Comparison of ENCODE assay signal across 19 mouse cellular contexts in genomic region chr9:27268493-27268892, GRCm38 (mm10). TPM values are rescaled to one million over a fixed set of nuclear protein-coding genes. Genes with fewer than 3 reads are reported as not detected.
A peak's percentile ranks its signal among the peaks of the same experiment; 100 is the strongest.
DNase-seq lines count a peak whose midpoint lies in the region; ATAC-seq and TF ChIP-seq lines count a peak whose summit lies in the region.
"Had no signal": no experiment of that assay in that cellular context is flagged by ENCODE, and none has a peak within 500 bp of the region (broad histone marks: within the 10 kb centered on the region; RNA-seq: fewer than 3 reads in every experiment).

No protein-coding gene starts in this region.

- ATAC-seq in midbrain, embryonic 13.5 days, result no peak
- ATAC-seq: CD4-positive, CD25-positive, alpha-beta regulatory T cell, adult 4 months; forebrain, embryonic 13.5 days; forebrain, embryonic 15.5 days; forebrain, postnatal 0 days had no signal

- no peak for TF ChIP-seq EP300 in CH12.LX (IDR thresholded peaks at IDR 0.05; ENCODE audit: low read length)

- no peak overlapping the region for H3K4me2 ChIP-seq in CH12.LX (ENCODE audit: insufficient read depth, low read depth, poor library complexity, severe bottlenecking)
- H3K4me2 ChIP-seq in midbrain, embryonic 13.5 days (replicated peaks), result no peak overlapping the region
- H3K4me2 ChIP-seq: embryonic facial prominence, embryonic 13.5 days; embryonic facial prominence, embryonic 15.5 days; forebrain, embryonic 13.5 days; forebrain, embryonic 15.5 days had no signal

- H3K79me2 ChIP-seq in CH12.LX (replicated peaks; ENCODE audit: control insufficient read depth, extremely low read depth, insufficient read depth, poor library complexity, severe bottlenecking), result no peaks in the 10 kb centered on the region

- dilution Hi-C loops in CH12.LX (cut with MboI; ENCODE audit: extremely low pct_ligation_motif_present, extremely low pct_unique_long_range_greater_than_20kb, low sequenced_read_pairs), result no loop called here

- TF ChIP-seq CTCF in CH12.LX (conservative IDR thresholded peaks at IDR 0.05 in 1 of 2, IDR thresholded peaks at IDR 0.05 in 1 of 2; ENCODE audit: low read depth in 2 of 2, low read length in 2 of 2), result no peak

- no peak overlapping the region for H3K27ac ChIP-seq in heart, embryonic 10.5 days
- H3K27ac ChIP-seq in CH12.LX (ENCODE audit: insufficient read depth, low read depth), result peak overlapping the region; percentile 84
- no peak overlapping the region for H3K27ac ChIP-seq in midbrain, embryonic 13.5 days
- H3K27ac ChIP-seq: embryonic facial prominence, embryonic 13.5 days; embryonic facial prominence, embryonic 15.5 days; forebrain, embryonic 13.5 days; forebrain, embryonic 15.5 days had no signal

- no peak for TF ChIP-seq RAD21 in CH12.LX (IDR thresholded peaks at IDR 0.05; ENCODE audit: low read depth, low read length)

- H3K4me3 ChIP-seq in heart, embryonic 10.5 days, result no peak overlapping the region
- H3K4me3 ChIP-seq in CH12.LX (replicated peaks in 1 of 3; ENCODE audit: low read depth in 2 of 3, low read length in 2 of 3, poor library complexity in 1 of 3), result peak overlapping the region in 1 of 3 experiments; percentile 1
- no peak overlapping the region for H3K4me3 ChIP-seq in midbrain, embryonic 13.5 days (replicated peaks)
- H3K4me3 ChIP-seq: embryonic facial prominence, embryonic 13.5 days; embryonic facial prominence, embryonic 15.5 days; forebrain, embryonic 13.5 days; forebrain, embryonic 15.5 days had no signal

- H3K36me3 ChIP-seq in heart, embryonic 10.5 days, result no peaks in the 10 kb centered on the region
- no peaks in the 10 kb centered on the region for H3K36me3 ChIP-seq in CH12.LX (replicated peaks in 1 of 2; ENCODE audit: control insufficient read depth in 1 of 2, insufficient read depth in 1 of 2, low read length in 1 of 2)
- no peaks in the 10 kb centered on the region for H3K36me3 ChIP-seq in midbrain, embryonic 13.5 days
- H3K36me3 ChIP-seq: embryonic facial prominence, embryonic 13.5 days; embryonic facial prominence, embryonic 15.5 days; forebrain, embryonic 15.5 days had no signal

- no peaks in the 10 kb centered on the region for H3K27me3 ChIP-seq in heart, embryonic 10.5 days (ENCODE audit: insufficient read depth, poor library complexity, severe bottlenecking)
- H3K27me3 ChIP-seq in CH12.LX (replicated peaks), result no peaks in the 10 kb centered on the region
- no peaks in the 10 kb centered on the region for H3K27me3 ChIP-seq in midbrain, embryonic 13.5 days
- H3K27me3 ChIP-seq: embryonic facial prominence, embryonic 13.5 days; embryonic facial prominence, embryonic 15.5 days; forebrain, embryonic 13.5 days; forebrain, embryonic 15.5 days had no signal

- in situ Hi-C loops in CH12.LX (cut with MboI; ENCODE audit: low pct_ligation_motif_present, low pct_unique_long_range_greater_than_20kb, low sequenced_read_pairs), result no loop called here

- intact Hi-C loops in left cerebral cortex, postnatal 25 days (cut with DNase I), result no loop called here

- DNase-seq in heart, embryonic 10.5 days (ENCODE audit: low spot score), result peak; percentile 59
- DNase-seq in heart, adult 8-10 months (ENCODE audit: low spot score), result no peak
- peak; percentile 40 for DNase-seq in CH12.LX (ENCODE audit: extremely low read depth)
- DNase-seq in left cerebral cortex, postnatal 25 days (ENCODE audit: low spot score in 2 of 2), result no peak
- DNase-seq: adrenal gland, adult 2 months; adrenal gland, postnatal 10 days; adrenal gland, postnatal 25 days; B cell, adult 2 months; cerebellum, adult 11 months; cerebellum, adult 18-20 months; embryo, embryonic 11 days; forebrain, postnatal 0 days had no signal

- 76% methylated on average over 4 of the region's 4 CpGs for WGBS in heart, embryonic 10.5 days
- WGBS in midbrain, embryonic 13.5 days, result 92% methylated on average over 4 of the region's 4 CpGs

- H3K9me3 ChIP-seq in heart, embryonic 10.5 days, result no peaks in the 10 kb centered on the region
- peaks cover 13% of the 10 kb centered on the region for H3K9me3 ChIP-seq in CH12.LX (replicated peaks; ENCODE audit: low read length)
- H3K9me3 ChIP-seq in midbrain, embryonic 13.5 days, result no peaks in the 10 kb centered on the region
- H3K9me3 ChIP-seq: embryonic facial prominence, embryonic 13.5 days; embryonic facial prominence, embryonic 15.5 days; forebrain, embryonic 15.5 days had no signal

- TF ChIP-seq POLR2A in CH12.LX (IDR thresholded peaks at IDR 0.05; ENCODE audit: low read depth, low read length), result no peak

- H3K9ac ChIP-seq in CH12.LX (ENCODE audit: insufficient read depth, low read depth), result no peak overlapping the region
- no peak overlapping the region for H3K9ac ChIP-seq in midbrain, embryonic 13.5 days (replicated peaks)
- H3K9ac ChIP-seq: embryonic facial prominence, embryonic 13.5 days; embryonic facial prominence, embryonic 15.5 days; forebrain, embryonic 13.5 days; forebrain, embryonic 15.5 days; forebrain, postnatal 0 days had no signal

- no peaks in the 10 kb centered on the region for H3K4me1 ChIP-seq in heart, embryonic 10.5 days
- peaks cover 51 to 90% of the 10 kb centered on the region in 2 experiments for H3K4me1 ChIP-seq in CH12.LX (ENCODE audit: control insufficient read depth in 1 of 2, insufficient read depth in 2 of 2)
- H3K4me1 ChIP-seq in midbrain, embryonic 13.5 days (replicated peaks), result peaks cover 5% of the 10 kb centered on the region; the same call in 1 of the 2 replicates
- H3K4me1 ChIP-seq: embryonic facial prominence, embryonic 13.5 days; embryonic facial prominence, embryonic 15.5 days; forebrain, embryonic 13.5 days; forebrain, embryonic 15.5 days had no signal

TF ChIP-seq in CH12.LX, 34 proteins besides CTCF, POLR2A, EP300 and RAD21:
- no peak for TF ChIP-seq PAX5 (IDR thresholded peaks at IDR 0.05; ENCODE audit: low read length)
- TF ChIP-seq TCF12 (IDR thresholded peaks at IDR 0.05; ENCODE audit: low read depth, low read length), result no peak
- TF ChIP-seq ZKSCAN1 (IDR thresholded peaks at IDR 0.05; ENCODE audit: borderline replicate concordance, low read depth, low read length), result no peak
- no peak for TF ChIP-seq CHD2 (IDR thresholded peaks at IDR 0.05; ENCODE audit: low read length)
- peak; percentile 56 for TF ChIP-seq ELF1 (IDR thresholded peaks at IDR 0.05; ENCODE audit: low read depth, low read length)
- TF ChIP-seq ZC3H11A (IDR thresholded peaks at IDR 0.05; ENCODE audit: low read depth, low read length), result no peak
- TF ChIP-seq BHLHE40 (IDR thresholded peaks at IDR 0.05; ENCODE audit: low read depth, low read length), result peak; percentile 16; the same call in 1 of the 2 replicates
- TF ChIP-seq SIN3A (IDR thresholded peaks at IDR 0.05; ENCODE audit: low read length), result no peak
- 0 out of 2 replicates have a peak, but pooled peaks have one; percentile 38 for TF ChIP-seq MAX (IDR thresholded peaks at IDR 0.05; ENCODE audit: low read length)

RNA-seq across cellular contexts. Expression of gene Igsf9b, which starts 30.5 kb away (rescaled TPM):
- polyA plus RNA-seq in heart, embryonic 10.5 days (2016; fragmentation: Nextera tagmentation; extraction: Ambion mirVana), result 2.0 and 2.2 TPM in 2 replicates
- total RNA-seq in heart, adult 8-10 months (2022), result 1 to 10 TPM; 3.7 to 4.9 (median 4.4) TPM
- total RNA-seq in CH12.LX (2012; rRNA removed) (7.4 and 12.4 TPM in 2 replicates), CH12.LX (2014; rRNA removed) (1.8 and 2.0 TPM in 2 replicates)
- 4.5 and 5.2 TPM in 2 replicates for polyA plus RNA-seq in CH12.LX (2012; ENCODE audit: insufficient read length, low read depth)
- 10 to 100 TPM; 65.9 to 66.7 TPM for total RNA-seq in left cerebral cortex, postnatal 25 days (2021)
- 11.3 and 12.6 TPM in 2 replicates for polyA plus RNA-seq in midbrain, embryonic 13.5 days (2015; fragmentation: Nextera tagmentation; extraction: Ambion mirVana)
- total RNA-seq: MEL had no signal

Comparison
In these comparisons a context has a peak if more than half of its experiments do, and no peak if none do; other contexts are left out.
1. DNase-seq: peak in heart, embryonic 10.5 days (single experiment) and CH12.LX (single experiment); none in heart, adult 8-10 months (single experiment) and left cerebral cortex, postnatal 25 days (0 of 2).
2. RNA of gene Igsf9b, which starts 30.5 kb away (total RNA-seq): 65.9 to 66.7 TPM in left cerebral cortex, postnatal 25 days; 1.8 to 12.4 TPM in CH12.LX and 3.7 to 4.9 TPM in heart, adult 8-10 months; every median in the first group is over 4 times any median in the second.